Mouse (Mus musculus) lung, postnatal 0 days (tissue): ENCODE measurements around the gene Dpf1.

Source experiments
- CTCF ChIP-seq: IDR thresholded peaks from 2 replicates; pipeline ENCODE4 v1.5.1; 2016; ENCODE audit warnings: antibody characterized with exemption, mild to moderate bottlenecking
- EP300 ChIP-seq: IDR thresholded peaks from 2 replicates; pipeline ENCODE4 v1.6.1; 2016; ENCODE audit warnings: antibody characterized with exemption, mild to moderate bottlenecking, control low read depth

GRCm38 (mm10) chr7:29271687-29272465 lies 31.9 kb upstream of the Dpf1 start:
- TF ChIP-seq CTCF: no peak
- no peak for TF ChIP-seq EP300
